Mouse (Mus musculus) limb, embryonic 14.5 days (tissue): Measurements from ENCODE around the gene Pyroxd1. TPM values are rescaled to one million over a fixed set of nuclear protein-coding genes. Genes with fewer than 3 reads are reported as not detected.

Experiments
- ATAC-seq: fragments of 200-750 bp; cut with Nextera tagmentation; 2 replicates; pipeline ENCODE4 v1.8.0; 2017; ENCODE audit warnings: low read depth, moderate number of reproducible peaks, moderate TSS enrichment; ENCODE audit not compliant: low FRiP score
- DNase-seq: peaks from one replicate; pipeline ENCODE4 v3.0.0-alpha.2; 2015; ENCODE audit warnings: low spot score
- H3K27ac ChIP-seq: fragments of 300-500 bp; sonication (generic); replicated peaks from 2 replicates; pipeline ENCODE4 v1.5.1; 2014; ENCODE audit warnings: low read depth, mild to moderate bottlenecking, low read length, moderate library complexity, mixed read lengths
- H3K27me3 ChIP-seq: fragments of 300-500 bp; sonication (generic); 2 replicates; pipeline ENCODE4 v1.6.1; 2014; ENCODE audit warnings: low read length, mixed read lengths; ENCODE audit not compliant: control insufficient read depth, insufficient read depth
- H3K36me3 ChIP-seq: fragments of 300-500 bp; sonication (generic); 2 replicates; pipeline ENCODE4 v1.6.1; 2014; ENCODE audit warnings: mild to moderate bottlenecking, low read length, moderate library complexity, mixed read lengths; ENCODE audit not compliant: control insufficient read depth, insufficient read depth
- H3K4me1 ChIP-seq: fragments of 300-500 bp; sonication (generic); 2 replicates; pipeline ENCODE4 v1.6.1; 2014; ENCODE audit warnings: antibody characterized with exemption, low read length, mixed read lengths; ENCODE audit not compliant: control insufficient read depth, insufficient read depth
- H3K4me2 ChIP-seq: fragments of 300-500 bp; sonication (generic); replicated peaks from 2 replicates; pipeline ENCODE4 v1.6.1; 2014; ENCODE audit warnings: low read depth, mild to moderate bottlenecking, low read length, moderate library complexity; ENCODE audit not compliant: severe bottlenecking
- H3K4me3 ChIP-seq: fragments of 300-500 bp; sonication (generic); replicated peaks from 2 replicates; pipeline ENCODE4 v1.5.1; 2014; ENCODE audit warnings: low read length
- H3K9ac ChIP-seq: fragments of 300-500 bp; sonication (generic); 2 replicates; pipeline ENCODE4 v1.6.1; 2014; ENCODE audit warnings: mild to moderate bottlenecking, low read depth, low read length, moderate library complexity; ENCODE audit not compliant: severe bottlenecking
- H3K9me3 ChIP-seq: fragments of 300-500 bp; sonication (generic); 2 replicates; pipeline ENCODE4 v1.6.1; 2016; ENCODE audit warnings: low read length; ENCODE audit not compliant: control insufficient read depth
- POLR2A ChIP-seq: fragments of 200-500 bp; IDR thresholded peaks from 2 replicates; pipeline ENCODE4 v1.8.0; 2012; ENCODE audit warnings: inconsistent platforms, mild to moderate bottlenecking, moderate library complexity, borderline replicate concordance; ENCODE audit not compliant: insufficient read depth, insufficient read length; ENCODE audit errors: extremely low read depth
- WGBS: fragments of 180-500 bp; shearing (Covaris S2); extraction: QIAGEN DNeasy Blood & Tissue Kit; methylation state at CpG from one replicate; pipeline ENCODE4 v1.1.7; 2014; 5-methylcytosine and 5-hydroxymethylcytosine counted together
- polyA plus RNA-seq, 2 experiments: library from polyadenylated mRNA; depleted of rRNA in 1 of 2; stranded (reverse) in 1 of 2; unstranded in 1 of 2; fragments of >200 nt; fragmentation: Nextera tagmentation in 1 of 2; extraction: Ambion mirVana in 1 of 2; gene quantifications; 2 replicates each; pipeline versions ENCODE4 v1.2.1 to v1.2.3; 2012 to 2014

The Pyroxd1 gene
- polyA plus RNA-seq, 2 experiments: 9.7 to 15.1 TPM

DNA sequence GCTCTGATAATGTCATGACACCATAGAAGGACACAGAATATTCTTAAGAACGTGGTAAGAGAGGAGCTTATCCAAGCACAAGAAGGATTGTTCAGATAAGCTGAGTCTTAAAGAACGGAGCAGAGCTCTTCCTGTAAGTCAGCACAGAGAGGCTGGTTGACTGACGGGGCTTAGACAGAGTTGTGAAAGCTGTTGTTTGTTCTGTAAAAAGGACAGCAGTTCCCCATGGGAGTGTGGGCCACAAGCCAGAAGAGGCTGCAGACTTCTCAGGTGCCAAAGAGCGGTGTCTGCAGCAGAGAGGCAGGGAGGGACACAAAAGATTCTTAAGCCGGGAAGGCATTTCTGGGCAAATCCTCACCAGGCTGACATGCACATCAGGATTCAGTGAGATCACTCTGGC is 49.2 kb downstream of the Pyroxd1 start:
- TF ChIP-seq POLR2A: no peak
- Histone ChIP-seq H3K4me3 (no peak overlapping the region), H3K27me3 (no peaks in the 10 kb centered on the region), H3K27ac (no peak overlapping the region), H3K4me1 (no peaks in the 10 kb centered on the region), H3K36me3 (peaks cover 23% of the 10 kb centered on the region), H3K9ac (no peak overlapping the region), H3K9me3 (no peaks in the 10 kb centered on the region), H3K4me2 (no peak overlapping the region)
- ATAC-seq: no peak
- 94% methylated on average over 5 of the region's 5 CpGs for WGBS
- no peak for DNase-seq

DNA sequence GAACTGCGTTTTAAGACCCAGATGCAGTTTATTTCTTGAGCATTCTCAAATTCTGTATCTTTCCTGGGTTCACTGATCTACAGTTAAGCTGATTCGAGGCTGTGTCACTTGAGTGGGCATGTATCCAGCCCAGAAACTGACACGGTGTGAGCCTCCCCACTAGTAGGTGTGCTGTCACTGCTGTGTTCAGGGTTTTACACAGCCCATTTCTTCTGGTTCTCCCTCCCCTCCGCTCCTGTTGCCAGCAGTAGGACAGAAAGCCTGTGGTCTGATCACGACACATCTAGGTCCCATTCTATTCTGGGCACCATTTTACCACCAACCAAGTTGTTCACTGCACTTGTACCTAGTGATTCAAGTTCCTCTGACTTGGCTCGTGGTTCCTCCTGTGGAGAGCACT is 50.3 kb downstream of the Pyroxd1 start:
- no peak for ATAC-seq

DNA sequence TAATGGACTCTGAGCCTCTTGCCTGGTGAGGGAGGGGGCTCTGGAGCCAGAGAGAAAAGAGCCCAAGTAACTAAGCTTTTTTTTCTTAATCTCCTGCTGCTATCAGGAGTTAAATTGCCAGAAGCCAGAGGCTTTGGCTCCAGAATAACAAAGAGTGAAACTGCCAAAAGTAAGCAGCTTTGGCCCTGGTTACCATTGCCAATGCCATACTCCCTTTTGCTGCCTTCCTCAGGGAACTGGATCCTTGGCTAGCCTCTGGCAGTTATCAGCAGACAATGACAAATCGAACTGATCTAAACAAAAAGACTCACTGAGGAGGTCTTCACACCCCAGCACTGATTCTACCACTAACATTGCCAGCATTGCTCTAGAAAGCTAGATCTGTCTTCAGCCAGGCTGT is 65.7 kb downstream of the Pyroxd1 start:
- TF ChIP-seq POLR2A: no peak
- no peak overlapping the region for H3K4me2 ChIP-seq
- peaks cover 31% of the 10 kb centered on the region for H3K27me3 ChIP-seq
- H3K36me3 ChIP-seq: no peaks in the 10 kb centered on the region
- 35% methylated on average over 1 of the region's 1 CpGs for WGBS
- H3K9ac ChIP-seq: no peak overlapping the region
- no peaks in the 10 kb centered on the region for H3K4me1 ChIP-seq
- H3K27ac ChIP-seq: no peak overlapping the region
- H3K4me3 ChIP-seq: no peak overlapping the region
- DNase-seq (no peak), ATAC-seq (no peak)
- H3K9me3 ChIP-seq: no peaks in the 10 kb centered on the region

More for the DNA sequence above, 50.3 kb downstream of the Pyroxd1 start:
- WGBS: 91% methylated on average over 6 of the region's 6 CpGs
- H3K9ac ChIP-seq: no peak overlapping the region
- H3K9me3 ChIP-seq: no peaks in the 10 kb centered on the region
- no peak for TF ChIP-seq POLR2A
- DNase-seq: no peak
- no peak overlapping the region for H3K4me3 ChIP-seq
- no peaks in the 10 kb centered on the region for H3K4me1 ChIP-seq
- H3K4me2 ChIP-seq: no peak overlapping the region
- H3K27ac ChIP-seq: no peak overlapping the region
- peaks cover 23% of the 10 kb centered on the region for H3K36me3 ChIP-seq
- no peaks in the 10 kb centered on the region for H3K27me3 ChIP-seq

Other genes with a start within 250 kb of the Pyroxd1 start
- not detected in 2 replicates for gene Slco1a6, start 137.1 kb upstream of the Pyroxd1 start, polyA plus RNA-seq (2012; rRNA removed)
- gene Slco1a6, start 137.1 kb upstream of the Pyroxd1 start, polyA plus RNA-seq (2014; fragmentation: Nextera tagmentation; extraction: Ambion mirVana): not detected in 2 replicates
- gene Iapp, start 47.2 kb upstream of the Pyroxd1 start, polyA plus RNA-seq (2012; rRNA removed): not detected in 2 replicates
- not detected in 2 replicates for gene Iapp, start 47.2 kb upstream of the Pyroxd1 start, polyA plus RNA-seq (2014; fragmentation: Nextera tagmentation; extraction: Ambion mirVana)
- gene Slco1a5, start 22.7 kb upstream of the Pyroxd1 start, polyA plus RNA-seq (2012; rRNA removed): 0.05 and 0.06 TPM in 2 replicates
- 0.21 TPM in 1 of 2 replicates, not detected in the other for gene Slco1a5, start 22.7 kb upstream of the Pyroxd1 start, polyA plus RNA-seq (2014; fragmentation: Nextera tagmentation; extraction: Ambion mirVana)
- gene Recql, start 41.4 kb downstream of the Pyroxd1 start, polyA plus RNA-seq (2012; rRNA removed): 23.0 and 23.9 TPM in 2 replicates
- gene Recql, start 41.4 kb downstream of the Pyroxd1 start, polyA plus RNA-seq (2014; fragmentation: Nextera tagmentation; extraction: Ambion mirVana): 25.7 and 26.7 TPM in 2 replicates
- 39.3 and 41.0 TPM in 2 replicates for gene Golt1b, start 41.6 kb downstream of the Pyroxd1 start, polyA plus RNA-seq (2012; rRNA removed)
- gene Golt1b, start 41.6 kb downstream of the Pyroxd1 start, polyA plus RNA-seq (2014; fragmentation: Nextera tagmentation; extraction: Ambion mirVana): 136 and 142 TPM in 2 replicates
- 8.0 and 8.4 TPM in 2 replicates for gene Spx, start 67.8 kb downstream of the Pyroxd1 start, polyA plus RNA-seq (2012; rRNA removed)
- 0.59 and 1.6 TPM in 2 replicates for gene Spx, start 67.8 kb downstream of the Pyroxd1 start, polyA plus RNA-seq (2014; fragmentation: Nextera tagmentation; extraction: Ambion mirVana)
- 0.03 TPM in 1 of 2 replicates, not detected in the other for gene Gys2, start 127.5 kb downstream of the Pyroxd1 start, polyA plus RNA-seq (2012; rRNA removed)
- not detected in 2 replicates for gene Gys2, start 127.5 kb downstream of the Pyroxd1 start, polyA plus RNA-seq (2014; fragmentation: Nextera tagmentation; extraction: Ambion mirVana)
- gene Ldhb, start 162.3 kb downstream of the Pyroxd1 start, polyA plus RNA-seq (2012; rRNA removed): 178 TPM in 2 replicates
- 229 and 266 TPM in 2 replicates for gene Ldhb, start 162.3 kb downstream of the Pyroxd1 start, polyA plus RNA-seq (2014; fragmentation: Nextera tagmentation; extraction: Ambion mirVana)
- 9.7 and 10.0 TPM in 2 replicates for gene Kcnj8, start 226.0 kb downstream of the Pyroxd1 start, polyA plus RNA-seq (2012; rRNA removed)
- 8.2 and 11.3 TPM in 2 replicates for gene Kcnj8, start 226.0 kb downstream of the Pyroxd1 start, polyA plus RNA-seq (2014; fragmentation: Nextera tagmentation; extraction: Ambion mirVana)